Mouse (Mus musculus) leukemia stem cell, adult 10-12 weeks (primary cell): ENCODE results near the gene Gabrq. TPM values are rescaled to one million over a fixed set of nuclear protein-coding genes. Genes with fewer than 3 reads are reported as not detected.

Source experiments
- polyA plus RNA-seq: library from polyadenylated mRNA; stranded (reverse); fragments of >175 nt; gene quantifications from 2 replicates; pipeline ENCODE4 v1.2.3, GENCODE M21; 2012; ENCODE audit warnings: low replicate concordance

Gene Gabrq
- polyA plus RNA-seq: not detected in 2 replicates

DNA sequence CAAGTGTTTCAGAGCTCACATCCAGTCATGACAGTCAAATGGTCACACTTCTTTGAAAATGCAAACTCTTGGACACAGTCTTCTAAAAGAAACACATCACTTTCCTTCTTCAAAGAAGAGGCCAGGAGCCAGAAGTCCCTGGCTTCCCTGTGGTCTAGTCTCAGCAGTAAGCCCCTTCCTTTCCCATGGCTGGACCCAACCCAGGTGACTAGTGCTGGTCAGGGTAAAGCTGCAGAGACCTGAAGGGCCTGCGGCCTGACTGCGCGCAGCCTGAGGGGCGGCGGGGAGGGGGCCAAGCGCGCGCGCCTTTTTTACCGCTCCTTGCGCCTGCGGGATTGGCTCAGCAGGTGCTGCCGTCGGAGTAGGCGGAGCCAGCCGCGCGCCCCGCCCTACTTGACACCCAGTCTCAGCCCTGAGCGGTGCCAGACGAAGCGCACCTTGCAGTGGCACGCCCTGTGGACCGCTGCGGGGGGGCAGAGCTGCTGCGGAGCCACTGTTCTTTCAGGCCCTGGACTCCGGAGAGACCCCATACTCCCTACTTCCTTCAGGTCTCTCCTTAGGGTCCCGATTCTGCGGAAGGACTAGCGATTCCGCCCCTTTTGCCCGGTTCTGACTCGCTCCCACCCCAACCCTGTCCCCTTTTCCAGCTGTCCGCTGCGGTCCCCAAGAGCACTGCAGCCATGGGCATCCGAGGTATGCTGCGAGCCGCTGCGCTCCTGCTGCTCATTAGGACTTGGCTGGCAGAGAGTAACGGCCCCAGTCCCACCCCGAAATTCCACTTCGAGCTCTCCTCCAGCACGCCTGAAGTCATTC, at the start of gene Gabrq:
Gene Gabrq, plus strand, starts transcription at position 403 of the 813 bp plus-strand sequence.

Other genes with a start within 250 kb of the Gabrq start
- gene Gabra3, start 168.3 kb upstream of the Gabrq start, polyA plus RNA-seq: 0.10 TPM in 1 of 2 replicates, not detected in the other
- gene Cetn2, start 93.2 kb downstream of the Gabrq start, polyA plus RNA-seq: 1.4 TPM in 1 of 2 replicates, not detected in the other
- gene Nsdhl, start 93.4 kb downstream of the Gabrq start, polyA plus RNA-seq: 0.48 and 2.9 TPM in 2 replicates
- not detected in 2 replicates for gene Zfp185, start 162.2 kb downstream of the Gabrq start, polyA plus RNA-seq
- gene Pnma5, start 211.9 kb downstream of the Gabrq start, polyA plus RNA-seq: not detected in 2 replicates
- gene Pnma3, start 239.6 kb downstream of the Gabrq start, polyA plus RNA-seq: 0.11 TPM in 1 of 2 replicates, not detected in the other